Mouse (Mus musculus): Measurements from ENCODE around the gene Mdfi. TPM values are rescaled to one million over a fixed set of nuclear protein-coding genes. Genes with fewer than 3 reads are reported as not detected.

The Mdfi gene
- polyA plus RNA-seq, 1 experiment from 2014 or later: 7.7 TPM

DNA sequence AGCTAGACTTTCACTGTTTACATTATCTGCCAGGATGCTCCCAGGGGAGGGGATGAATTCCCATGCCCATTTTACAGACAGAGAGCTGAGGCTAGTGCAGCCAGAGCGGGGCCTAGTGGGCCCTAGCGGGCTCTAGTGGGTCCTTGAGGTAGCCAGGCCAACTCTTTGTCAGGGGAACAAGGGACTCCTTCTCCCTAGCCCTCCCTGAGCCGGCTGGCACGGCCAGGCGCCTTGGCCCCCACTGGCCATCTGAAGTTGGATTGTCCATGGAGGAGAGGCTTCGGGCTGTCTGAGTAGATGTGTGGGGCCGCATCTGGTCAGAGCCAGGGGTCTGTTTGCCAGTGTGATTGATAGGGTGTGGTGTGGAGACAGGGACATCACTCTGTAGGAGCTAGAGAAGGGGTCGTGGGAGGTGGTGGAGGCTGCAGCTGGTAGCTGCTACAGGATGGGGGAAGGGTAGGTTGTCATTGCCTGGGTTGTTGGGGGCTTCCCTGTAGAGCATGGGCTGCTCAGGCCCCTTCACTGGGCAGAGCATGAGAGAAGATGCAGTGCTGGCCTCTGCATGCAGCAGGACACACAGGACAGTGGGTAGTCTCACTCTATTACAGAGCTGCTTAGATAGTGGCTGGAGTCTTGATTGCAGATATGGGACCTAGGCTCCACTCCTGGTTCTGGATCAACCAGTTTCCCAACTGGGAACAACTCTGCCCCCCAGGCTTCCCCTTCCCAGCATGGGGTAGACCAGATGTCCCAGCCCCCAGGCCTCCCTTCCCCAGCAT, 50.9 kb downstream of the Mdfi start:
- H3K9ac ChIP-seq: no peak overlapping the region
- DNase-seq (ENCODE audit: low spot score) (no peak), ATAC-seq (ENCODE audit: low FRiP score) (no peak)
- H3K9me3 ChIP-seq (ENCODE audit: control insufficient read depth, low read length): no peaks in the 10 kb centered on the region
- no peaks in the 10 kb centered on the region for H3K27me3 ChIP-seq (ENCODE audit: control insufficient read depth, insufficient read depth, low read length)
- H3K4me1 ChIP-seq (replicated peaks; ENCODE audit: control insufficient read depth, insufficient read depth, low read length): no peaks in the 10 kb centered on the region
- 81% methylated on average over 8 of the region's 8 CpGs for WGBS
- no peak overlapping the region for H3K4me3 ChIP-seq (replicated peaks; ENCODE audit: low read length)
- H3K4me2 ChIP-seq (replicated peaks): no peak overlapping the region
- H3K27ac ChIP-seq: no peak overlapping the region
- H3K36me3 ChIP-seq (replicated peaks; ENCODE audit: control insufficient read depth, insufficient read depth): no peaks in the 10 kb centered on the region

DNA sequence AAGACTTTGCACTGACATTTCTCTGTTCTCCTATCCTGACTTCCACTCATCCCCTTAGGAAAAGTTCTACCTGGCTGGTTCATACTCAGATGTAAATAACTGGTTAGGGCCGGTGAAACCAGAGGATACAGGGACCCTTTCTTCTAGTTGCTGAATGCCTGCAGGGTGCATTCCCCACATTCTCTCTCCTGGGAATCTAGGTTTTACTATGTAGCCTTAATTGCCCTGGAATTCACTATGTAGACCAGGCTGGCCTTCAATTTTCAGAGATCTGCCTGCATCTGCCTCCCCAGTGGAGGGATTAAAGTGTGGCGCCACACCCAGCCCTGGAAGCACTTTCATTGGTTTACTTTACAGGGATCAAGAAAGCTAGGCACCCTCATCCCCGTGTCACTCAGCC, 52.0 kb downstream of the Mdfi start:
- H3K27ac ChIP-seq: no peak overlapping the region
- H3K36me3 ChIP-seq (replicated peaks; ENCODE audit: control insufficient read depth, insufficient read depth): no peaks in the 10 kb centered on the region
- no peak overlapping the region for H3K4me2 ChIP-seq (replicated peaks)
- H3K4me1 ChIP-seq (replicated peaks; ENCODE audit: control insufficient read depth, insufficient read depth, low read length): no peaks in the 10 kb centered on the region
- no peak for ATAC-seq (ENCODE audit: low FRiP score)
- 77% methylated on average over 3 of the region's 3 CpGs for WGBS
- no peak overlapping the region for H3K9ac ChIP-seq
- no peaks in the 10 kb centered on the region for H3K27me3 ChIP-seq (ENCODE audit: control insufficient read depth, insufficient read depth, low read length)
- H3K4me3 ChIP-seq (replicated peaks; ENCODE audit: low read length): no peak overlapping the region
- no peak for DNase-seq (ENCODE audit: low spot score)
- H3K9me3 ChIP-seq (ENCODE audit: control insufficient read depth, low read length): no peaks in the 10 kb centered on the region

DNA sequence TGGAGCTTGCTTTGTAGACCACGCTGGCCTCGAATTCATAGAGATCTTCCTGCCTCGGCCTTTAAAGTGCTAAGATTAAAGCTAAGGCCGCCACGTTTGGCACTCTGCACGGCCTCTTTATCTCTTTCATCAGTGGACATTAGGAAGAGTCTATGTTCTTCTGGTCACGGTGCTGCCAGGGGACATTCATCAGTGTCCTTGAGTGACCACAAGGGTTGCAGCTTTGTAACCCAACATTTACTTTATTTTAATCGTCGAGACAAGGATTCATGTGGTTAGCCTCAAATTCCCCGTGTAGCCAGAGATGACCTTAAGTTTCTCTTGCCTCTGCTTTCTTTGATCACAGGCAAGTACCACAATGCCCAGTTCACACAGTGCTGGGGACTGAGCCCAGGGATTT, 54.0 kb downstream of the Mdfi start:
- H3K36me3 ChIP-seq (replicated peaks; ENCODE audit: control insufficient read depth, insufficient read depth): no peaks in the 10 kb centered on the region
- 85% methylated on average over 10 of the region's 10 CpGs for WGBS

DNA sequence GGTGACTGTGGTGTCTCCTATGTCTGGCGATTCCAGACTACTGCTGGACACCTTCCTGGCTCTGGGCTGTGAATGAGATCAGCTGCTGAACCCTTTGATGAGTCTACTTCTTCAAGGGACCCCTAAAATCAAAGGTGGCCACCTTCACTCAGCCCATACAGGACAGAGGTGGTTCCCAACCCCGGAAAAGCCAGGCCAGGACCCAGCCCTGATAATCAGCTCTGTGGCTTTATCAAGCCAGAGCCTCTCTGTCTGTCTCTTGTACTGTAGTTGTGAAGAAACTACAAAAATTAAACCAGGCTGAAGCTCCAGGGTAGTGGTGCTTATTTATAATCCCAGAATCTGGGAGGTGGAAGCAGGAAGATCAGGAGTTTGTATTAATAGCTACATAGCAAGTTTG, 57.4 kb downstream of the Mdfi start:
- Histone ChIP-seq H3K9ac (no peak overlapping the region), H3K36me3 (replicated peaks; ENCODE audit: control insufficient read depth, insufficient read depth) (no peaks in the 10 kb centered on the region), H3K4me3 (replicated peaks; ENCODE audit: low read length) (no peak overlapping the region), H3K4me2 (replicated peaks) (no peak overlapping the region), H3K4me1 (replicated peaks; ENCODE audit: control insufficient read depth, insufficient read depth, low read length) (no peaks in the 10 kb centered on the region), H3K9me3 (ENCODE audit: control insufficient read depth, low read length) (no peaks in the 10 kb centered on the region; the same call in 1 of the 2 replicates), H3K27me3 (ENCODE audit: control insufficient read depth, insufficient read depth, low read length) (no peaks in the 10 kb centered on the region), H3K27ac (no peak overlapping the region)
- 82% methylated on average over 2 of the region's 2 CpGs for WGBS
- DNase-seq (ENCODE audit: low spot score) (no peak), ATAC-seq (ENCODE audit: low FRiP score) (no peak)

More for the DNA sequence above, 54.0 kb downstream of the Mdfi start:
- no peak for ATAC-seq (ENCODE audit: low FRiP score)
- Histone ChIP-seq H3K27ac (no peak overlapping the region), H3K9me3 (ENCODE audit: control insufficient read depth, low read length) (no peaks in the 10 kb centered on the region), H3K27me3 (ENCODE audit: control insufficient read depth, insufficient read depth, low read length) (no peaks in the 10 kb centered on the region), H3K4me2 (replicated peaks) (no peak overlapping the region), H3K9ac (no peak overlapping the region), H3K4me1 (replicated peaks; ENCODE audit: control insufficient read depth, insufficient read depth, low read length) (no peaks in the 10 kb centered on the region), H3K4me3 (replicated peaks; ENCODE audit: low read length) (no peak overlapping the region)
- DNase-seq (ENCODE audit: low spot score): no peak

DNA sequence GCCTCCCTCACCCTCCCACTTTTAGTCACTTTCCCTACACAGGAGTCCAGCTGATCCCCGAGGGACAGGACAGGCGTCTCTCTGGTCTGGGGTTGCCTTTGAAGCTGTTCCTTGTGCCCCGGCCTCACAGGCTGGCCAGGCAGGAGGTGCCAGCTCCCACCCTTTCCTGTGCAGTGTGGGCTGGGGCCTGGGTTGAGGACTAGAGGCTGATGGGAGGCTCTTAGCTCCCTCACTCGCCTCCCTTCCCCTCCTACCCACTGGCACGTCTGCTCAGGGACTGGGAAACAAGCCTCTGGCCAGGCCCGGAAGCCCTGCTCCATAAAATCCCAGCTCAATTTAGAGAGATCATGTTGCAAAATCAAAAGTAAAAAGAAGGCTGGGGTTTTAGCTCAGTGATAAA, 60.9 kb downstream of the Mdfi start:
- Histone ChIP-seq H3K27me3 (ENCODE audit: control insufficient read depth, insufficient read depth, low read length) (no peaks in the 10 kb centered on the region), H3K4me2 (replicated peaks) (no peak overlapping the region), H3K9me3 (ENCODE audit: control insufficient read depth, low read length) (no peaks in the 10 kb centered on the region; the same call in 1 of the 2 replicates), H3K4me1 (replicated peaks; ENCODE audit: control insufficient read depth, insufficient read depth, low read length) (no peaks in the 10 kb centered on the region), H3K9ac (no peak overlapping the region), H3K4me3 (replicated peaks; ENCODE audit: low read length) (no peak overlapping the region), H3K36me3 (replicated peaks; ENCODE audit: control insufficient read depth, insufficient read depth) (no peaks in the 10 kb centered on the region), H3K27ac (no peak overlapping the region)
- 74% methylated on average over 6 of the region's 6 CpGs for WGBS
- no peak for ATAC-seq (ENCODE audit: low FRiP score)
- no peak for DNase-seq (ENCODE audit: low spot score)

DNA sequence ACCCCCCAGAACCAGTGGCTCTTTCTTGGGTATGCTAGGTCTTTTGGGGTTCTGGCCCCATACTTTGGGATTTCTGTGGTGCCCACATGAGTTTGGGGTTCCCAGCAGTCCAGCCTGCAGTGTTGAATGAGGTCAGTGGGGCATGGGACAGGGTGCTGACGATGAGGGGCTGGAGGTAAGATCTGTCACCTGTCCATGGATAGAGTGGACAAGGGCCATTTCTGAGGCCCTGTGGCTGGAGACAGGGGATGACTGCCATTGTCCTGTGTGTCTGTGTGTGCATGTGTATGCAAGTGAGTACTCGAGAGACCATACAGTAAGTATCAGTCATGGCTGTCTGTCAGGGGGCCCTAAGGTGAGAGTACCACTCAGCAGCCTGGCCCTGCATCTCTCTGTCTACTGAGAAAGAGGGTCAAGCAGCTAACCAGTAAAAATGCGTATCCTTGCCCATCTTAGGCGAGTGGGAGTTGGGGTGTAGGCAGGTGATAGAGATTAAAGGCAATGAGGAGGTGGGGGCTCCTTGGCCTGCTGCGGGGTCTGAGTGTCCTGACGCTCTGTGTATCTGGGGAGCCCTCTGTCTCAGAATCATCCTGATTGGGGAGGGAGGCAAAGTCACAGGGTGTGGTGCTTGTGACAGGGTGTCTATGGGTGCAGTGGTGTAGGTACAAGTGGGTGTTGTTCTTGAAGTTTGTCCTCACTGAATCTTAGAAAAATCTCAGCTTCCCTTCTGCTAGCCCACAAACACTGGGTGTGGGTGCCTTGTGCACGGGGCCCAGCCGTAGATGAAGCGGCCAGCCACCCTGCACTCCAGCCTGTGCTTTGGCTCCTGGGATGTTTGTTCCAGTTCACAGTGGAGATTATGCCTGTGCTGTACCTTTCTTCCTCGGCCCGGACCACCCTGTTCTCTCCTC, 64.8 kb downstream of the Mdfi start:
- Histone ChIP-seq H3K4me3 (replicated peaks; ENCODE audit: low read length) (no peak overlapping the region), H3K9me3 (ENCODE audit: control insufficient read depth, low read length) (no peaks in the 10 kb centered on the region; the same call in 1 of the 2 replicates), H3K4me1 (replicated peaks; ENCODE audit: control insufficient read depth, insufficient read depth, low read length) (no peaks in the 10 kb centered on the region), H3K9ac (no peak overlapping the region), H3K27me3 (ENCODE audit: control insufficient read depth, insufficient read depth, low read length) (no peaks in the 10 kb centered on the region), H3K36me3 (replicated peaks; ENCODE audit: control insufficient read depth, insufficient read depth) (no peaks in the 10 kb centered on the region), H3K4me2 (replicated peaks) (no peak overlapping the region), H3K27ac (no peak overlapping the region)
- ATAC-seq (ENCODE audit: low FRiP score): no peak
- WGBS: 87% methylated on average over 11 of the region's 11 CpGs
- DNase-seq (ENCODE audit: low spot score): no peak

DNA sequence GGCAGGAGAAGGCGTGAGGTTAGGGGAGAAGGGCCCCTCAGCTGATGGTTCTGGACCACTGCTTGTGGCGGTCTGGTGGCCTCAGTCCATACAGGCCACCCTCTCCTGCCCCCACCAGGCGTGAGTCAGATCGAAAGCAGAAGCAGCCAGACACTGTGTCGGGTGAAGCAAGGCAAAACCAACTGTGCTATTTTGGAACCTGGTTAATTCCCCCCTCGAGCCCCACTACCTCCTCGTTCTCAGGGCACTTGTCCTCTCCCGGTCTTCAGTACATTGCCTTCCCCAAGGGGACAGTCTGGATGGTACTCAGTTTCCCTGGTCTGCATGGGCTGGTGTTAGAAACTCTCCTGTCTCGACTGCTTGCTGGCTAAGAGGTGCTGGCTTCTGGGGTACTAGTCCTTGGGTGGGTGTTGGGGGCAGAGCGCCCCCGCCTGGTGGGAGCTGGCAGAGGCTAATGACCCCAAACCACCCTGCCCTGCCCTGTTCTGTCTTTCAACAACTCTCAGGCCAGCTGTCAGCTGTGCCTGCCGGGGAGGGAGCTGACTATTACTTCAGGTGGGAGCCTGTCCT, 65.7 kb downstream of the Mdfi start:
- Histone ChIP-seq H3K27ac (no peak overlapping the region), H3K27me3 (ENCODE audit: control insufficient read depth, insufficient read depth, low read length) (no peaks in the 10 kb centered on the region), H3K4me2 (replicated peaks) (no peak overlapping the region), H3K9ac (no peak overlapping the region), H3K36me3 (replicated peaks; ENCODE audit: control insufficient read depth, insufficient read depth) (no peaks in the 10 kb centered on the region), H3K4me1 (replicated peaks; ENCODE audit: control insufficient read depth, insufficient read depth, low read length) (no peaks in the 10 kb centered on the region), H3K4me3 (replicated peaks; ENCODE audit: low read length) (no peak overlapping the region), H3K9me3 (ENCODE audit: control insufficient read depth, low read length) (no peaks in the 10 kb centered on the region; the same call in 1 of the 2 replicates)
- 60% methylated on average over 12 of the region's 12 CpGs for WGBS
- ATAC-seq (ENCODE audit: low FRiP score) (no peak; the same call in 1 of the 2 replicates), DNase-seq (ENCODE audit: low spot score) (no peak)

DNA sequence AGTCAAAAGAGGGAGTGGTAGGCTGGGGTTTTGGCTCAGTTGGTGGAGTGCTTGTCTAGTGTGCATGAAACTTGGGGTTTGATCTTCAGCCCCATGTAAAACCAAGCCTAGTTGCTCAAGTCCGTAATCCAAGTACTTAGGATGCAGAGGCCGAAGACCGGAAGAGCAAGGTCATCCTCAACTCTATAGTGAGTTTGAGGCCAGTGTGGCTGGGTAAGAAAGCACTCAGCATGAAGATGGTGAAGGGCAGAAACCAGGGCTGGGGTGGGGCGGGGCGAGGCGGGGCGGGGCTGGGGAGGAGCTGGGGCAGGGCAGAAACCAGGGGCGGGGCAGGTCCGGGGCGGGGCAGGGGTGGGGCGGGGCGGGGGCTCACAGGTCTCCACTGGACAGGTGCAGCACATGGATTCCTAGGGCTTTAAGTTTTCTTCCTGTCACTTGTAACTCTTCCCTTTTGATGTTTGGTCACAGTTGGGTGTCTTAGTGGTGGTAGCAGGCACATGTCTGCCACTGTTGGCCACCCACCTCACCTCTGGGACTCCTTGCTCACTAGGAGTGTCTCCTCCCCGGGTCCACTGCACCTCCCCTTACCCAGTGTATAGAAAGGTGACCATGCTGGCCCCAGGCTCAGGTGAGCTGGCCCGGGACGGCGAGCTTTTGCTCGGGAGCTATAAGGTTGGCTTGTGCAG, 66.9 kb downstream of the Mdfi start:
- Histone ChIP-seq H3K9me3 (ENCODE audit: control insufficient read depth, low read length) (no peaks in the 10 kb centered on the region; the same call in 1 of the 2 replicates), H3K4me3 (replicated peaks; ENCODE audit: low read length) (no peak overlapping the region), H3K27ac (no peak overlapping the region), H3K36me3 (replicated peaks; ENCODE audit: control insufficient read depth, insufficient read depth) (no peaks in the 10 kb centered on the region), H3K27me3 (ENCODE audit: control insufficient read depth, insufficient read depth, low read length) (no peaks in the 10 kb centered on the region), H3K4me2 (replicated peaks) (no peak overlapping the region), H3K4me1 (replicated peaks; ENCODE audit: control insufficient read depth, insufficient read depth, low read length) (peaks cover 2% of the 10 kb centered on the region), H3K9ac (no peak overlapping the region)
- DNase-seq (ENCODE audit: low spot score): no peak
- no peak for ATAC-seq (ENCODE audit: low FRiP score)
- 56% methylated on average over 14 of the region's 17 CpGs for WGBS

DNA sequence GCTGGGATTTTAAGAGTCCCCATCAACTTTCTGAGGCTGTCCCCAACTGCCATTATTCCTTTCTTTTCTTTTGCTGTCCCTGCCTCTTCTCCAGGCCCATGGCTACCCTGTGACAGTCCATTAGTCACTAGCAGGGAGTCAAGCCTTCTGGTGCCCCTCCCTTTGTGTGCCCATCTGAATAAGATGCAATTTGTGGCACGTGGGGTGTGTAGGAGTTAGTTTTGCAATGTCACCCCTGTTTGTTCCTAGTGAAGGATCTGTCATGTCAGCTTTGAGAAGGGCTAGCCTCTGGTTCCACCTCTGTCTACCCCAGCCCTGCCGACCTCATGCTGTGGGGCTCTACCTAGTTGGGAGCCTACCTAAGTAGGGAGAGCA, 67.4 kb downstream of the Mdfi start:
- Histone ChIP-seq H3K9me3 (ENCODE audit: control insufficient read depth, low read length) (no peaks in the 10 kb centered on the region), H3K4me3 (replicated peaks; ENCODE audit: low read length) (no peak overlapping the region), H3K36me3 (replicated peaks; ENCODE audit: control insufficient read depth, insufficient read depth) (no peaks in the 10 kb centered on the region), H3K27me3 (ENCODE audit: control insufficient read depth, insufficient read depth, low read length) (no peaks in the 10 kb centered on the region), H3K9ac (no peak overlapping the region), H3K4me2 (replicated peaks) (no peak overlapping the region), H3K27ac (no peak overlapping the region), H3K4me1 (replicated peaks; ENCODE audit: control insufficient read depth, insufficient read depth, low read length) (peaks cover 7% of the 10 kb centered on the region)
- ATAC-seq (ENCODE audit: low FRiP score) (no peak), DNase-seq (ENCODE audit: low spot score) (no peak)
- WGBS: 60% methylated on average over 2 of the region's 2 CpGs
